ENCODE assay signal across 8 mouse cellular contexts in genomic region chr16:49698620-49699525, GRCm38 (mm10). TPM values are rescaled to one million over a fixed set of nuclear protein-coding genes. Genes with fewer than 3 reads are reported as not detected.
DNase-seq lines count a peak whose midpoint lies in the region; ATAC-seq and TF ChIP-seq lines count a peak whose summit lies in the region.

Gene Ift57, plus strand, starts transcription at chr16:49699233.

- H3K4me3 ChIP-seq in gastrocnemius, adult 2 months = peak within 1 kb of the TSS; percentile 88
- H3K4me3 ChIP-seq in hindbrain, postnatal 0 days (ENCODE audit: low read length) = peak within 1 kb of the TSS; percentile 61
- H3K4me3 ChIP-seq in left cerebral cortex, adult 2 months = peak within 1 kb of the TSS; percentile 93

- DNase-seq in ZHBTc4 (ENCODE audit: low read depth, low spot score) = peak; percentile 98
- peak; percentile 98 for DNase-seq in gastrocnemius, adult 2 months
- peak; percentile 100 for DNase-seq in hindbrain, postnatal 0 days (ENCODE audit: low spot score)
- peak; percentile 97 to 99 for DNase-seq in left cerebral cortex, adult 2 months (ENCODE audit: extremely low spot score in 1 of 2, low spot score in 2 of 2)
- peak; percentile 99 for DNase-seq in right cerebral cortex, adult 2 months (ENCODE audit: low spot score in 2 of 2)
- peak; percentile 98 for DNase-seq in urinary bladder, postnatal 14 days (ENCODE audit: low spot score)

- ATAC-seq in common myeloid progenitor, adult 5-6 weeks (replicated peaks; ENCODE audit: low read depth, poor library complexity, severe bottlenecking) = peak; percentile 97
- ATAC-seq in hindbrain, postnatal 0 days = peak; percentile 100
- peak; percentile 96 for ATAC-seq in megakaryocyte, adult 5-6 weeks (ENCODE audit: poor library complexity, severe bottlenecking)

- intact Hi-C loops in gastrocnemius, adult 2 months (cut with DNase I) = loop anchor here (10.0 kb wide), 1 partner anchor 194 kb away; no protein-coding TSS in a partner anchor
- intact Hi-C loops in left cerebral cortex, adult 2 months (cut with DNase I) = loop anchor here (1.0 to 5.0 kb wide), 3 partner anchors 157 to 197 kb away; no protein-coding TSS in a partner anchor

- no peaks in the 10 kb centered on the region for H3K9me3 ChIP-seq in hindbrain, postnatal 0 days (ENCODE audit: low read length)

- 0 out of 2 replicates have a peak, but pooled peaks cover 4% of the 10 kb centered on the region for H3K4me1 ChIP-seq in hindbrain, postnatal 0 days (ENCODE audit: insufficient read depth, low read length)

- peak within 1 kb of the TSS; percentile 71 for H3K9ac ChIP-seq in hindbrain, postnatal 0 days (replicated peaks; ENCODE audit: low read length)

- H3K27ac ChIP-seq in gastrocnemius, adult 2 months = peak within 1 kb of the TSS; percentile 79
- peak within 1 kb of the TSS; percentile 74 for H3K27ac ChIP-seq in hindbrain, postnatal 0 days
- peak within 1 kb of the TSS; percentile 81 for H3K27ac ChIP-seq in left cerebral cortex, adult 2 months

- TF ChIP-seq CTCF in gastrocnemius, adult 2 months (IDR thresholded peaks at IDR 0.05) = no peak
- TF ChIP-seq CTCF in hindbrain, postnatal 0 days (IDR thresholded peaks at IDR 0.05; ENCODE audit: low read depth) = no peak
- no peak for TF ChIP-seq CTCF in left cerebral cortex, adult 2 months (IDR thresholded peaks at IDR 0.05)

- no peaks in the 10 kb centered on the region for H3K27me3 ChIP-seq in hindbrain, postnatal 0 days (ENCODE audit: insufficient read depth, low read length)

- H3K36me3 ChIP-seq in hindbrain, postnatal 0 days (ENCODE audit: insufficient read depth, low read length) = no peaks in the 10 kb centered on the region

- H3K4me2 ChIP-seq in hindbrain, postnatal 0 days (ENCODE audit: low read depth, low read length) = peak within 1 kb of the TSS; percentile 80

- 2% methylated on average over 47 of the region's 53 CpGs for WGBS in hindbrain, postnatal 0 days

RNA-seq across cellular contexts. Expression of gene Ift57, which starts in this region (rescaled TPM):
- 49.5 and 70.0 TPM in 2 replicates for total RNA-seq in common myeloid progenitor, adult 5-6 weeks (2017)
- total RNA-seq in gastrocnemius, adult 2 months (2021) = 1 to 10 TPM; 7.9 to 8.6 TPM
- total RNA-seq in hindbrain, postnatal 0 days (2014; rRNA removed) = 10.0 and 11.0 TPM in 2 replicates
- 46.2 and 51.9 TPM in 2 replicates for polyA plus RNA-seq in hindbrain, postnatal 0 days (2015; fragmentation: Nextera tagmentation; extraction: Ambion mirVana)
- 10 to 100 TPM; 54.2 to 56.3 TPM for total RNA-seq in left cerebral cortex, adult 2 months (2021)
- total RNA-seq in megakaryocyte, adult 5-6 weeks (2015) = 13.6 and 20.6 TPM in 2 replicates
- 21.9 and 24.9 TPM in 2 replicates for total RNA-seq in megakaryocyte, adult 5-6 weeks (2017)

Comparison
In these comparisons a context has a peak if more than half of its experiments do, and no peak if none do; other contexts are left out.
1. Peak in every context shown above with its lines: DNase-seq, ATAC-seq, H3K4me3 ChIP-seq and H3K27ac ChIP-seq.